Mouse (Mus musculus) gastrocnemius, postnatal 14 days (tissue): Measurements from ENCODE around the gene Ccnd3. TPM values are rescaled to one million over a fixed set of nuclear protein-coding genes. Genes with fewer than 3 reads are reported as not detected.

ENCODE experiments used
- DNase-seq: peaks from one replicate; pipeline ENCODE4 v3.0.0; 2021; ENCODE audit warnings: mixed read lengths
- intact Hi-C: fragments of 180-260 bp; cut with DNase I; formaldehyde crosslinking; loops from one replicate; pipeline ENCODE4 v1.15.1; 2025; ENCODE audit warnings: low total_unique reads
- long read RNA-seq, 2 experiments: library from polyadenylated mRNA; stranded (forward); transcript quantifications; one replicate each; pipeline ENCODE4 v2.0.0; 2021
- total RNA-seq, 2 experiments: library from RNA; stranded (reverse); gene quantifications; 2 replicates each; pipeline ENCODE4 v1.2.3; 2021

Gene Ccnd3
- total RNA-seq, result 10 to 100 TPM; 57.0 to 63.3 TPM
- long read RNA-seq, experiment 1, transcript Ccnd3-205 (5 exons, 1,977 nt), result major isoform, 59 of 74 reads
- long read RNA-seq, experiment 1, partial matches to known transcripts, result 2 of 74 reads
- long read RNA-seq, experiment 1, other reads (novel, unspliced or antisense), result 11 of 74 reads
- long read RNA-seq, experiment 2, transcript Ccnd3-205 (5 exons, 1,977 nt), result major isoform, 75 of 86 reads
- long read RNA-seq, experiment 2, partial matches to known transcripts, result 10 of 86 reads
- long read RNA-seq, experiment 2, other reads (novel, unspliced or antisense), result 1 of 86 reads

- DNase-seq, result peak; percentile 75
- intact Hi-C loops, result no loop called here
Observed at GRCm38 (mm10) chr17:47504941-47505346, at the start of gene Ccnd3. TSS of gene Ccnd3 (plus strand) at chr17:47505051.

DNA sequence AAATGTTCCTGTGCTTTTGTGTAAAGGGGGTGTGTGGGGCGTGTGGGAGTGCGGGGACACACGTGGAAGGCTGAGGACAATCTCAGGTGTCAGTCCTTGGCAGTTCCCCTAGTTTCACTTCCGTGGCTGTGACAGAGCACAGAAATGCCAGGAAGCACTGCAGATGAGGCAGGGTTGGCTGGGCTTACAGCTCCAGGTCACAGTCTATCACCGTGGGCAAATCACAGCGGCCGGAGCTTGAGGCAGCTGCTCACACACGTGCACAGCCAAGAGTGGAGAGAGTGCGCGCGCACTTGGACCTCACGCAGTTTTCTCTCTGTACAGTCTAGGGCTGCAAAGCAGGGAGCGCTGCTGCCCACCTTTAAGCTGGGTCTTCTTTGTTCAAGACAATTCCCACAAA is 46.5 kb upstream of the Ccnd3 start:
- intact Hi-C loops, result no loop called here
- no peak for DNase-seq

DNA sequence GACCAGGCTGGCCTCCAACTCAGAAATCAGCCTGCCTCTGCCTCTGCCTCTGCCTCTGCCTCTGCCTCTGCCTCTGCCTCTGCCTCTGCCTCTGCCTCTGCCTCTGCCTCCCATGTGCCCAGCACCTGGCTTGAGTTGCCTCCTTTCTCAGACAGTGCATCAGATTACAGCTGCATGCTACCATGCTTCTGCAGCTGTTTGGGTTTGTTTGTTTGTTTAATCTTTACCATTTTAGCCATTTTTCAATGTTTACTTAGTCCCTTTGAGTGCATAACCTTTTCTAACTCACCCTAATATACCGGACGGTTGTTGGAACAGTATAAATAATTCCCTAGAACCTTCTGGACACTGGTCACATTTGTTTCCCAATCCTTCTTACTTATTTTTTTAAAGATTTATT is 45.9 kb upstream of the Ccnd3 start:
- DNase-seq, result no peak
- intact Hi-C loops, result no loop called here

DNA sequence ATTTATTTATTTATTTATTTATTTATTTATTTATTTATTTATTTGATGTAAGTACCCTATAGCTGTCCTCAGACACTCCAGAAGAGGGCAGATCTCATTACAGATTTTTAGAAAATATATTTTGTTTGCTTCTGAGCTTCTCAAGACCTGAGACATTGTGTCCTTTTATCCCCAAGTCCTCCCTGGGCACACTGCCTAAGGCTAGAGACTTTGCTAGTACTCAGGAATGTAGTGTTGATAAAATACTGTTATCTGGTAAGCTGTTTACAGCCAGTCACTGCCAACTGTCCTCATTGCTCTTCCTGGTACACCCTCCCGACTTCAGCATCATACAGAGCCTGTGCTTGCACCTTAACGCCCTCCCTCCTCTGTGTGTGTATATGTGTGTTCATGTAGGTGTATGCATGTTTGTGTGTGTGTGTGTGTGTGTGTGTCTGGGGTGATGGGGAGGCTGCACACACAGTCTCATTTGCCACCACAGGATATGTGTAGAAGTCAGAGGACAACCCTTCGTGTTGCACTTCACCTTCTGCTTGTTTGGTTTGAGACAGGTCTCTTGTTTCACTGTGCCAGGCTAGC is 45.4 kb upstream of the Ccnd3 start:
- intact Hi-C loops, result no loop called here

GRCm38 (mm10) chr17:47461688-47462087 is 43.2 kb upstream of the Ccnd3 start:
- no peak for DNase-seq
- intact Hi-C loops, result no loop called here

More for the DNA sequence above, 45.4 kb upstream of the Ccnd3 start:
- DNase-seq, result no peak

GRCm38 (mm10) chr17:47462209-47462608 is 42.6 kb upstream of the Ccnd3 start:
- DNase-seq, result no peak
- intact Hi-C loops, result no loop called here

GRCm38 (mm10) chr17:47462728-47463388 is 42.0 kb upstream of the Ccnd3 start:
- intact Hi-C loops, result no loop called here
- DNase-seq, result no peak

- no peak for DNase-seq
Observed at GRCm38 (mm10) chr17:47464248-47464965, 40.4 kb upstream of the Ccnd3 start.

GRCm38 (mm10) chr17:47465016-47465415 is 39.8 kb upstream of the Ccnd3 start:
- intact Hi-C loops, result no loop called here
- DNase-seq, result no peak

More at GRCm38 (mm10) chr17:47464248-47464965, 40.4 kb upstream of the Ccnd3 start:
- intact Hi-C loops, result no loop called here

DNA sequence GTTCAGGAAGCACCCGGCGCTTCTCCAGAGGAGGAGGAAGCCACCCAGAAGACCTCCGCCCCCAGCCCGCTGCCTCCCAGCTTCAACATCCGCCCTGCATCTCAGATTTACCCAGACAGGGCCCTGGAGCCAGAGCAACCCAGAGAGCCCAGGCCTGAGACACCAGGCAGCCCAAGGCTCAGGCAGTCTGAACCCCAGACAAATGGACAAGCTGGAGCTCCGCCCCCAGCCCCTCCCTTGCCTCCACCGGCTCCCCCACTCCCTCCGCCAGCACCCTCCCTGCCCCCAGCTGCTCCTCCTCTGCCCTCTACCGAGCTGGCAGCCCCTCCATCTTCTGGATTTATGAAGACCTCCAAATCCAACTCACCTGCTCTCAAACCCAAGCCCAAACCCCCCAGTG is 38.6 kb upstream of the Ccnd3 start:
- intact Hi-C loops, result no loop called here
- DNase-seq, result no peak

DNA sequence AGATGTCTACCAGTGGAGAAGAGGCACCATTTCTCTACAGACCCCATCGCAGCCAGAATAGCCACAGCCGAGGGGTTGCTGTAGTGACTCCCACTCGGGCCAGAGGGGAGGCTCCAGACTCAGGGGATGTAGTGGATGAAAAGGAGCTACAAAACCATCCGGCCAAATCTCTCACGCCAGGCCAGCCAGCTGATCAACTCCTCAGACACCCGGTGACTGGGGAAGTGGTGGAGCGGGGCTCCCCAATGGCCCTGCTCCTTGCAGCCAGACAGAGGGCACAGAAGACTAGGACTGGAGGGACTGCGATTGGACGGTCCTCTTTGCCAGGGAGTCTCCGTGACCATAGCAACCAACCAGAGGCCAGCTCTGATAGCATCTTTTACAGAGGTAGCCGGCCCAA is 37.2 kb upstream of the Ccnd3 start:
- DNase-seq, result no peak
- intact Hi-C loops, result no loop called here

DNA sequence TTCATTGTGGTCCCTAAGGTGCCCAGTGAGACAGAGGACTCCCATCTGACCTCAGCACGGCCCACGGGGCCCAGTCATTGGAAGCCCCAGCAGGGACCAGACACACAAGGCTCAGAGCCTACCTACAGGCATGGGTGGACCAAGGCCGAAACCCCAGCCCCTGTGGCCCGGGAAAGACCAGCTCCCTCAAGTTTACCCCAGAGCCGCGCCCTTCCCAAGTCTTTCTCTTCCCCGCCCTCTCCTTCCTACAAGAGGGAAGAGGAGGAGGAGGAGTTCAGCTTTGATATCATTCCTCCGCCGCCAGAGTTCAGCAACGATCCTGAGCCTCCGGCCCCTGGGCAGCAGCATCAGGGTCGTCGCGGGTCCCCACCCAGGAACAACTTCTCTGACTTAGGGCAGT is 36.8 kb upstream of the Ccnd3 start:
- no peak for DNase-seq
- intact Hi-C loops, result no loop called here

DNA sequence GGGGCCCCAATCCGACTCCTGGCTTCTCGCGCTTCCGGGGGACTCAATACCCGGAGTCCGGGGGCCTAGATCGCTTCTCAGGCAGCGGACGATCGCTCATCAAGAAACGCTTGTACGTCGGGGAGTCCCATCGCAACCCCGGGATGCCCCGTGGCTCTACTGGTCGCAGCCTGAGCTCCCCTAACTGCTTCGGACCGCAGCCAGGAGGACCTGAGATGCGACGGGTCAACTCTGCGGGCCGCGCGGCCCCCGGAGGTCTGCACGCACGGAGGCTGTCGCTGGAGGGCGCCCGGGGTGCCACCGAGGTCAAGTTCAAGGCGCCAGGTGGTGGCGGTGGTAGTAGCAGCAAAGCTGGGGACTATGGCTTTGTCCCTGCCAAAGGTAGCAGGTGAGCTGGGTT is 36.4 kb upstream of the Ccnd3 start:
- intact Hi-C loops, result no loop called here
- DNase-seq, result peak; percentile 25

DNA sequence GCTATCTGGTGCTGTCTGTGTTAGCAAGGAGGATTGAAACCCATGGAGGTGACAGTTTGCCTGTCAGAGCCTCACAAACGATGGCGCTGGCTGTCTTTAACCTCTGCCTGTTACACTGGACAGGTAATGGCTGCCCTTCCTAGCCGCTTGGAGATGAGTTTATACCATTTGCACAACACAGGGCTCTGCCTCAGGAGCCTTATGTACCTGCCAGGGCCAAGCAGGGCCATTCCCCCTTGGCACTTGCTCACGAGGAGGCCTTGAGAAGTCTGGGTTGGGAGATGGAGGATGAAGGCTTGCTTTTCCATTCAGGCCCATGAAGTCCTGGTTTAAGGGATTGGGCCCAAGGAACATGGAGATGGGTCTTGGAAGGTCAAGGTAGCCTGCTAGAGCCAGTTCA is 35.2 kb upstream of the Ccnd3 start:
- intact Hi-C loops, result no loop called here
- no peak for DNase-seq

GRCm38 (mm10) chr17:47470121-47470520 is 34.7 kb upstream of the Ccnd3 start:
- DNase-seq, result no peak
- intact Hi-C loops, result no loop called here

DNA sequence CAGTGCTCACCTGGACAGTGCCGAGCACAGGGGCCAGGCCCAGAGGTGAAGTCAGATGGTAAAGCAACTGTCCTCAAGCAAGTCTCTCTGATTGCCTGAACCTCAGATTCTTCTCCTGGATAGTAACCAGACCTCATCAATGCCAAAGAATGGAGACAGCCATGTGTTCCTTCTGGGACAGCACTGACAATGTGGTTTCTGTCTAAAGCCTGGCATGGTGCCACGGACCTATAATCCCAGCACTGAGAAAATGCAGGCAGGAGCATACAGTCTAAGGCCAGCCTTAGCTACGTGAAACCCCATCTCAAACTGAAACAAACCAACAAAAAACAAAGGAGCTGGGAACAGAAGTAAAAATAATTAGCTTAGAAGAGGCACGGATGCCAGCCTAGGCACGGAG is 34.2 kb upstream of the Ccnd3 start:
- intact Hi-C loops, result no loop called here
- no peak for DNase-seq

- intact Hi-C loops, result no loop called here
- no peak for DNase-seq
Observed at GRCm38 (mm10) chr17:47472435-47473350, 32.2 kb upstream of the Ccnd3 start.

DNA sequence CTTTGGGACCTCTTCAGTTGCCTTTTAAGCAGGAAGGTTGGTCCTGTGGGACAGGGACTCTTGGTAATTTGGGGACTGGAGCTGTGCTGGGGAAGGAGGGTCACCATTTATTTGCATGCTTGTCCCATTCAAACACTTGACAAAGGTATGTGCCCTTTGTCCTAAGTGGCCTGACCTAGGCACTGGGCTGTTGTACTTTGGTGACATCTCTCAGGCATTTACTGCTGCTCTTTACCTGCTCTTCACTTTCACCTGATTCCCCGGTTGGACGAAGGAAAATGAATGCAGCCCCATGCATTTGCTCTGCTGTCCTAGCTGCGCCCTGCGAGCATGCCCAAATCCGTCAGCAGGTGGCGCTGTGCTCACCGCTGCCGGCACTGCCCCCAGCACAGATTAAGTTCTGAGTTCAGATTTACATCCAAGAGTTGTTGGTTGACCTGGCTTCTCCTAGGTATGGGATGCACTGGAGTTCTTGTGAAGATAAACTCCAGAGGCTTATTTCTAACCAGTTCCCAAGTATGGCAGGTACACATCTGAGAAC is 31.3 kb upstream of the Ccnd3 start:
- intact Hi-C loops, result no loop called here
- DNase-seq, result peak; percentile 38

- intact Hi-C loops, result no loop called here
- DNase-seq, result no peak
Observed at GRCm38 (mm10) chr17:47474250-47474649, 30.6 kb upstream of the Ccnd3 start.
